Mouse (Mus musculus) hindbrain, embryonic 15.5 days (tissue): ENCODE results near the gene Dscam. TPM values are rescaled to one million over a fixed set of nuclear protein-coding genes. Genes with fewer than 3 reads are reported as not detected.

Source experiments
- ATAC-seq: fragments of 200-750 bp; cut with Nextera tagmentation; 2 replicates; pipeline ENCODE4 v1.8.0; 2017; ENCODE audit warnings: low read depth, moderate number of reproducible peaks, moderate TSS enrichment; ENCODE audit not compliant: low FRiP score
- H3K27ac ChIP-seq: fragments of 300-500 bp; sonication (generic); replicated peaks from 2 replicates; pipeline ENCODE4 v1.5.1; 2015; ENCODE audit warnings: mild to moderate bottlenecking, inconsistent platforms
- H3K27me3 ChIP-seq: fragments of 300-500 bp; sonication (generic); 2 replicates; pipeline ENCODE4 v1.6.1; 2015; ENCODE audit warnings: control low read depth, inconsistent platforms
- H3K36me3 ChIP-seq: fragments of 300-500 bp; sonication (generic); 2 replicates; pipeline ENCODE4 v1.6.1; 2015; ENCODE audit warnings: control low read depth, inconsistent platforms
- H3K4me1 ChIP-seq: fragments of 300-500 bp; sonication (generic); replicated peaks from 2 replicates; pipeline ENCODE4 v1.6.1; 2015; ENCODE audit warnings: control low read depth, inconsistent platforms
- H3K4me2 ChIP-seq: fragments of 300-500 bp; sonication (generic); 2 replicates; pipeline ENCODE4 v1.6.1; 2015; ENCODE audit warnings: moderate library complexity, mild to moderate bottlenecking, inconsistent platforms
- H3K4me3 ChIP-seq: fragments of 300-500 bp; sonication (generic); 2 replicates; pipeline ENCODE4 v1.5.1; 2015; ENCODE audit warnings: mild to moderate bottlenecking, inconsistent platforms
- H3K9ac ChIP-seq: fragments of 300-500 bp; sonication (generic); 2 replicates; pipeline ENCODE4 v1.6.1; 2015; ENCODE audit warnings: inconsistent platforms
- H3K9me3 ChIP-seq: fragments of 300-500 bp; sonication (generic); 2 replicates; pipeline ENCODE4 v1.6.1; 2016; ENCODE audit warnings: control low read depth, inconsistent platforms
- WGBS: fragments of 180-500 bp; shearing (Covaris S2); methylation state at CpG from one replicate; pipeline ENCODE4 v1.1.7; 2015; 5-methylcytosine and 5-hydroxymethylcytosine counted together
- polyA plus RNA-seq: library from polyadenylated mRNA; unstranded; fragments of >200 nt; fragmentation: Nextera tagmentation; extraction: Ambion mirVana; gene quantifications from 2 replicates; pipeline ENCODE4 v1.2.1, GENCODE M21; 2015

Gene Dscam
- polyA plus RNA-seq, 1 experiment from 2014 or later = 15.1 TPM

DNA sequence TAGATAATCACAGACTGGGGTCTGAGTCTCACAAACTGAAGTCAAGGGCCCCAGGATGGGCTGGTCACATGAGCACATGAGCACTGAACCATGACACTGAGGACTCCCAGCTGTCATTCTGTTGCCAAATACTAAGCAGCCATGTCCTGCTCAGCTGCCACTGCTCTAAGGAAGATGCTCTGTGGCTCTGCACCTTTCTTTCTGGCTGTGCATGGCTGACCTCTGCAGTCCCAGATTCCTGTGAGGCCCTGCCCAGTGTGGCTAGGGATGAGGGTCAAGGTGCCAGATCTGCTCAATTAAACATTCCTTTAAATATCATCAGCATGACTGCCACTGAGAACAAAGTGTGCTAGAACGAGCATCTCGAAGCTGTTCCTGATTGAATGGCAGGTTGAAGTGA is 70.5 kb downstream of the Dscam start:
- 28% methylated on average over 2 of the region's 2 CpGs for WGBS
- peaks cover 33% of the 10 kb centered on the region for H3K4me1 ChIP-seq
- H3K4me3 ChIP-seq = no peak overlapping the region
- H3K9me3 ChIP-seq = no peaks in the 10 kb centered on the region
- no peaks in the 10 kb centered on the region for H3K27me3 ChIP-seq
- H3K27ac ChIP-seq = no peak overlapping the region
- no peak overlapping the region for H3K9ac ChIP-seq
- H3K36me3 ChIP-seq = no peaks in the 10 kb centered on the region
- no peak overlapping the region for H3K4me2 ChIP-seq
- ATAC-seq = 0 out of 2 replicates have a peak, but pooled peaks have one; percentile 49

DNA sequence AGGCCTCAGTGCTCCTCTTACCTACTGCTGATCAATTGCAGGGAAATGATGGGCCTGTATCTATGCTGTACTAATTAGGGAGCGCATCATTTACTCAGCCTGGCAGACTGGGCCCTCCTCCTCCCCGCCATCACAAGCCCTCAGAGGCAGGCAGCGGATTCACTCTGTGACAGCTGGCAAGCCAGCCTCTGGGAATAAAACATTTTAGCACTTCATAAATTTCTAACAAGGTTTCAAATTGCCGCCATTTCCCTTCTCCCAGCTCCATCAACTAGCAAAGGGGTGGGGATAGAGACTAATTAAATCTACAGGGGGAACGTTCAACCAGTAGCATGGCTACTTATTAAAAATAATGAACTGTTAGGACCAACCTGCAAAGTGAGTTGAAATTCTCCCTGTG is 72.0 kb downstream of the Dscam start:
- Histone ChIP-seq H3K4me2 (no peak overlapping the region), H3K27me3 (no peaks in the 10 kb centered on the region), H3K36me3 (no peaks in the 10 kb centered on the region), H3K4me1 (peaks cover 33% of the 10 kb centered on the region), H3K9ac (no peak overlapping the region), H3K27ac (peak overlapping the region; percentile 64), H3K9me3 (no peaks in the 10 kb centered on the region), H3K4me3 (no peak overlapping the region)
- peak; percentile 63; the same call in 1 of the 2 replicates for ATAC-seq
- WGBS = 32% methylated on average over 5 of the region's 5 CpGs

DNA sequence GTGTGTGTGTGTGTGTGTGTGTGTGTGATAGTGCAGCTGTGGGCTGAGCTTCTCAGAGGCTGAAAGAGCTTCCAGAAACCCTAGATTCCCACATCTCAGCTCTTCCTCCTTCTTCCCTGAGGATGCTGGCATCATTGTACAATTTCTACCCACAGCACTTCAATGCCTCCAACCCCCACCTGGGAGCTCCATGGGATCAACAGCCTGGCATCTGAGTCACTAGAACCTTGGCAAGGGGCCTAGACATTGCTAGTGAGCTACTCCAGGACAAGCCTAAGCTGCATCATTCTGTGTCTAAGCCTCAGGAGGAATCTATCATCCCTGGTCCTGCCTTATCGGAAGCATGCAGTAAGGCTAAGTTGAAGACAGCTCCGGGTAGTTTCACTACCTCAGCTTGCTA is 73.8 kb downstream of the Dscam start:
- Histone ChIP-seq H3K36me3 (no peaks in the 10 kb centered on the region), H3K4me2 (no peak overlapping the region), H3K9me3 (no peaks in the 10 kb centered on the region), H3K4me1 (peaks cover 33% of the 10 kb centered on the region), H3K27ac (no peak overlapping the region), H3K4me3 (no peak overlapping the region), H3K9ac (no peak overlapping the region), H3K27me3 (no peaks in the 10 kb centered on the region)
- ATAC-seq = no peak
- WGBS = 89% methylated on average over 2 of the region's 2 CpGs

DNA sequence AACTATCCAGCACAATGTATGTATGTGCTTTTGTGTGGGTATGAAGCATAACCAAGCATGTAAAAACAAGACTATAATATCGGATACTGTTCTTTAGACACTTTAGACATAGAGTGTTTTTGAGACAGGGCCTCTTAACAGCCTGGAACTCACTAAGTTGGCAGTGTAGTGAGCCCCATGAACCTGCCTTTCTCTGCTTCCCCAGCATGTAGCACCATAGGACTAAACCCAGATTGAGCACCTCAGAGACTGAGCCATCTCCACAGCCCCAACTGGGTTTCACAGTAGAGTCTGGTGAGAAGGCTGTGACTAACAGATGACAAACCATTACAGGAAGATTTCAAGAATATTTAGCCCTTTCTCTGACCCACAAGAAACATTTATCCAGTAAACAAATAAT is 75.1 kb downstream of the Dscam start:
- Histone ChIP-seq H3K4me1 (peaks cover 33% of the 10 kb centered on the region), H3K4me3 (no peak overlapping the region), H3K27me3 (no peaks in the 10 kb centered on the region), H3K27ac (no peak overlapping the region), H3K9ac (no peak overlapping the region), H3K4me2 (no peak overlapping the region), H3K36me3 (no peaks in the 10 kb centered on the region), H3K9me3 (no peaks in the 10 kb centered on the region)
- WGBS = 96% methylated on average over 1 of the region's 1 CpGs
- ATAC-seq = no peak

DNA sequence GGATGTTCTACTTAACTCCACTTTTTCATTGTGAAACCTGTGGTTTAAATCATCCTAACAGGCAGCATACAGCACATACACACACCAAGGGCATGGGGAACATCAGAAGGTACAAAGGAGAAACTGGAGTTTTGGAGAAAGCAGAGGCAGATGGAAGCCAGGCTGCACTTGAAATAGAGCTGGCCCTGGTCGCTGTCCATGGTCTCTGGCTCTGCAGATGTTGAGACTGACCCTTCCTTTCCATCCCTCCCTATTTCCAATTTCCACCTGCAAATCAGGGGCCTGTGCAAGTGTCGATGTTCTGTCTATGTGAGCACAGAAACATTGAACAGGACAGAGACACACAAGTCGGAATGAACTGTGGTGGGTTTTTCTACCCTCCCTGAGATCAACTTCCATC is 81.2 kb downstream of the Dscam start:
- no peak for ATAC-seq

DNA sequence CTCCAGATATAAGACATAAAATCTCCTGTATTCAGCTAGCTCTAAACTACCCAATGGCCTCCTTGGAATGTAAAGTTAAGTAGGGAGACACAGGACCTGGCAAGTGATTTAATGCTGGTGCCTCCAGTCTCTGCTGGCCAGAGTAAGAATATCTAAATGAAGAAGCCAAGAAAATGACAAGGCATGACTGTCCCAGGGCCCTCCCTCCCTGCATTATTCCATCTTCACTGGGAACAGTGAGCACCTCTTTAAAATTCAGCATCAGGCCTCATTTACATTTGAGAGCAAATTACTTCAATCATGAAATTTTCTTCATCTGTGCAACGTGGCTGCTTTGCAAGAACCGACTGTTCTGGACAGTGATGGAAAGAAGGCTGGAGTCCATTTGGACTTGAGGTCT is 86.9 kb downstream of the Dscam start:
- H3K27me3 ChIP-seq = no peaks in the 10 kb centered on the region
- H3K4me2 ChIP-seq = no peak overlapping the region
- no peak overlapping the region for H3K27ac ChIP-seq
- no peak overlapping the region for H3K4me3 ChIP-seq
- H3K36me3 ChIP-seq = no peaks in the 10 kb centered on the region
- no peaks in the 10 kb centered on the region for H3K4me1 ChIP-seq
- no peak overlapping the region for H3K9ac ChIP-seq
- H3K9me3 ChIP-seq = no peaks in the 10 kb centered on the region
- no peak for ATAC-seq
- WGBS = 57% methylated on average over 2 of the region's 2 CpGs

More for the DNA sequence above, 81.2 kb downstream of the Dscam start:
- WGBS = 66% methylated on average over 3 of the region's 3 CpGs
- no peaks in the 10 kb centered on the region for H3K36me3 ChIP-seq
- no peak overlapping the region for H3K4me3 ChIP-seq
- no peaks in the 10 kb centered on the region for H3K9me3 ChIP-seq
- H3K27ac ChIP-seq = no peak overlapping the region
- no peaks in the 10 kb centered on the region for H3K27me3 ChIP-seq
- no peak overlapping the region for H3K4me2 ChIP-seq
- H3K4me1 ChIP-seq = no peaks in the 10 kb centered on the region
- H3K9ac ChIP-seq = no peak overlapping the region

DNA sequence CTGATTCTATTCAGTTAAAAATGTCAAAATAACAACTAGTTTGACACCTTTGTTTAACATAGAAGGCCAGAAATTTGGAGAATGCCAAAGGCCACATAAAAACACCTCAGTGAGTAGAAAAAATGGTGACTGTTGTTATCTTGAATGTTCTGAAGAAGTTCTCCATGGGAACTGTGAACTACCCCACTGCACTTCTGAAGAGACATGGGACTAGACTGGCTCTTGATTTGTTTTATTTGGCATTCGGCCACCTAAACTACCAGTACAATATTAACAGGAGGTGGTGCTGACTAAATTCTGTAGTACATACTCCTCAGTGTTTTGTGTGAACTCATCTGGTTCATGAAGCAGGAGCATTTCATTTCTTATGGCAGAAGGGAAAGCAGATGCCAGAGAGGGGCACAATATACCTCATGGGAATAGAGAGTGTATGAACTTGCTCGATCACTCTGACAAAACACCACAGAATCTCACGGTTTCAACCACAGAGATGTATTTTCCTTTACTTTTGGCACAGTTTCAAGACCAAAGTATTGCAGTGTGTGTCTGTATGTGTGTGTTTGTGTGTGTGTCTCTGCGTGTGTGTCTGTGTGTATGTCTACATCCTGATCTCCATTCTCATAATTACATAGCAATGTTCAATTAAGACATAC is 94.5 kb downstream of the Dscam start:
- no peak overlapping the region for H3K4me2 ChIP-seq
- WGBS = 73% methylated on average over 4 of the region's 4 CpGs
- H3K4me3 ChIP-seq = no peak overlapping the region
- no peak overlapping the region for H3K9ac ChIP-seq
- ATAC-seq = no peak
- H3K27me3 ChIP-seq = no peaks in the 10 kb centered on the region
- no peaks in the 10 kb centered on the region for H3K9me3 ChIP-seq
- no peak overlapping the region for H3K27ac ChIP-seq
- 0 out of 2 replicates have a peak, but pooled peaks cover 8% of the 10 kb centered on the region for H3K4me1 ChIP-seq
- H3K36me3 ChIP-seq = no peaks in the 10 kb centered on the region

DNA sequence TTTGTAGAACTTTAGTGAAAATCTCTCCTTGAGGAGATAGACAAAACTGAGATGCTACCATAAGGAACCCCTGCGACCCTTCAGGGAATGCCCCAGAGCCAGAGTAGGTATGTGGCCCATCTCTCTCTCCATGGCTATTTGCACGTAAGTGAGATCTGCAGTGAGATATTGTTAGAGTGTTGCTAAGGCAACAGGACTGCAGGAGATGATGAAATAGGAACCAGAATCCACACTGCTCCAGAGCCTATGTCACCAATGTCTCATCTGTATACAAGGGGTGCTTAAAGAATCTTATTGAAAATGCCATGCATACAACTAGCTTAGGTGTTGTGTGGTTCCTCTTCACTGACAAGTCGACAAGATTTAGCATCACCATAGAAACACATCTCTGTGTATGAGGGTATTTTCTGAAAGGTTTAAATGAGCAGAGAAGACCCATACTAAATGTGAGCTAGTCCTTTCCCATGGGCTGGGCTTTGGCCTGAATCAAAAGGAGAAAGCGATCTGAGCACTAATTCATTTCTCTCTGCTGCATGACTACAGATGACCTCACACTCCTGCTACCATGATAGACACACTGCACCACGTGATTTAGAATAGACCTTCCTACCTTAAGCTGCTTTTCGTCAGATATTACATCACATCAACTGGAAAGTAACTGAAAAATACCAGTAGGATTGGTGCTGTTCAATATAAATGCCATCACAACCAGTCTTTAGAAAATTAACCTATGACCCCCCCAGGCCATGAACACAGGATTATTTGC is 95.2 kb downstream of the Dscam start:
- no peak for ATAC-seq

DNA sequence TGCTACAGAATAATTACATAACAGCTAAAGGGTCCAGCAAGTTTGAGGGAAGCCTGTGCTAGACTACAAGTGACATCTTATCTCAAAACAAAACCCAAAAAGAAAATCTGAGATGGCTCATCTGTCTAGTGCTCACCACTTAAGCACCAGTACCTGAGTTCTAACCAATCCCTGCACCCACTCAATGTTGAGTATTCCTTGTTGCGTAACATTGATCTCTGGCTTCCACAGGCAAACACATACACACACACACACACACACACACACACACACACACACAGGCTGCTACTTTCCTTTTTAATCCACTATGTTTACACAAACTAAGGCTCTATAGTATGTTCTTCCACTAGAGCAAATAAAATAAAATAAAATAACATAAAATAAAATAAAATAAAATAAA is 96.7 kb downstream of the Dscam start:
- ATAC-seq = no peak
- 94% methylated on average over 1 of the region's 1 CpGs for WGBS

More for the DNA sequence above, 95.2 kb downstream of the Dscam start:
- no peaks in the 10 kb centered on the region for H3K9me3 ChIP-seq
- 69% methylated on average over 6 of the region's 6 CpGs for WGBS
- H3K27ac ChIP-seq = no peak overlapping the region
- no peak overlapping the region for H3K4me2 ChIP-seq
- H3K9ac ChIP-seq = no peak overlapping the region
- H3K4me1 ChIP-seq = 0 out of 2 replicates have a peak, but pooled peaks cover 8% of the 10 kb centered on the region
- no peaks in the 10 kb centered on the region for H3K27me3 ChIP-seq
- no peaks in the 10 kb centered on the region for H3K36me3 ChIP-seq
- no peak overlapping the region for H3K4me3 ChIP-seq

DNA sequence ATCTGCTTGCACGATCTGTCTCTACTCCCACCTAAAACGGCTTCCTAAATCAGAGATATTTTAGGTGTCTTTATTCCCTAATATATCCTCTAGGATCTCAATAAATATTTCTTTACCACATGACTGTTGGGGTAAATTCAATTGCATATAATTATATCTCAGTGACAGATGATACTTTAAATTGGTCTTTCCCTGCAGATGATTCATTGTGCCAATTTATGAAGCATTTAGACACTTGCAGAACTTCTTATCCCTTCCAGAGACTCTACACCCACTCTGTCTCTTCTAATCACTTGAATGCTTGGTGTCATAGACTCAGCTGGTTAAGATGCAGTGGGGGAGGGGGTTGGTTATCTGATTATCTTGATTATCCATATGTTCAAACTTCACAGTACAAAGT is 97.9 kb downstream of the Dscam start:
- ATAC-seq = no peak
- 0 out of 2 replicates have a peak, but pooled peaks cover 8% of the 10 kb centered on the region for H3K4me1 ChIP-seq
- no peak overlapping the region for H3K27ac ChIP-seq
- no peak overlapping the region for H3K9ac ChIP-seq
- no peaks in the 10 kb centered on the region for H3K27me3 ChIP-seq
- no peaks in the 10 kb centered on the region for H3K36me3 ChIP-seq
- H3K4me3 ChIP-seq = no peak overlapping the region
- H3K4me2 ChIP-seq = no peak overlapping the region
- WGBS = 85% methylated on average over 2 of the region's 2 CpGs
- H3K9me3 ChIP-seq = no peaks in the 10 kb centered on the region

More for the DNA sequence above, 96.7 kb downstream of the Dscam start:
- no peaks in the 10 kb centered on the region for H3K27me3 ChIP-seq
- no peak overlapping the region for H3K4me3 ChIP-seq
- H3K36me3 ChIP-seq = no peaks in the 10 kb centered on the region
- H3K9me3 ChIP-seq = no peaks in the 10 kb centered on the region
- H3K9ac ChIP-seq = no peak overlapping the region
- no peak overlapping the region for H3K4me2 ChIP-seq
- H3K27ac ChIP-seq = no peak overlapping the region
- 0 out of 2 replicates have a peak, but pooled peaks cover 8% of the 10 kb centered on the region for H3K4me1 ChIP-seq

DNA sequence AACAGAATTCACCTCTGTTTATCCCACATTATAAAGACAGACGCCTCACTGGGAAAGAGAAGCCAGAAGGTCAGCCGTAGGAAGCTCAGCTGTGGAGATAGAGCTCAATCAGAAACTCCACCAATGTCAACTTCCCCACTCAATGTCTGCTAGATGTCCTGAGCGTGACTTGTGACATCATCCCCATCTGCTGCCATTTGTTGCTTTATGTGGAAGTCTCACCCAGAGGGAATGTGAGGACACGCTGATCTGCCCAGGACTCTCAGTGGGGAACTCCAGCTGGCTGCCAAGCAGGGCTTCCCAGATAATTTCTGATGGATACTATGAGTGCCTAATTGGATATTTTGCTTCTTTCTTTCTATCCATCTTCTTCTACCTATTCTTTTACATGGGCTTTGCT is 103.7 kb downstream of the Dscam start:
- H3K4me2 ChIP-seq = no peak overlapping the region
- no peaks in the 10 kb centered on the region for H3K27me3 ChIP-seq
- 67% methylated on average over 4 of the region's 4 CpGs for whole genome bisulfite sequencing
- H3K4me1 ChIP-seq = no peaks in the 10 kb centered on the region
- no peak overlapping the region for H3K4me3 ChIP-seq
- H3K36me3 ChIP-seq = no peaks in the 10 kb centered on the region
- ATAC-seq = no peak
- no peak overlapping the region for H3K9ac ChIP-seq
- H3K27ac ChIP-seq = no peak overlapping the region
- no peaks in the 10 kb centered on the region for H3K9me3 ChIP-seq

DNA sequence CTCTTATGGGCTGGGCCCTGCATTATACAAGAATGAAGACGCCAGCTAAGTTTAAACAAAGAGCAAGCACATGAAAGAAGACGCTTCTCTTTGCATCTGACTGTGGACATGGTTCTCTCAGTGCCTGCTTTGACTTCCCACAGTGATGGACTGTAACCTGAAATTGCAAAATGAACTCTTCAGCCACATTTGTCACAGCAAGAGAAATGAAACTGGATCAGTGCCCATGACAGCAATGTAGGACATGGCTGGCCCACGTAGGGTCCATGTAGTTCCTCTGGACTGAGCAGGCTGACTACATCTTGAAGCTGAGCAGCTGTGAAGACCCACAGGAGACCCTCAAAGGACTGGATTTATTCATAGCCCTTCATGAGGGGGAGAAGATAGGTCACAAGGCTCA is 108.3 kb downstream of the Dscam start:
- 85% methylated on average over 3 of the region's 3 CpGs for WGBS
- no peak overlapping the region for H3K4me2 ChIP-seq

More for the DNA sequence above, 108.3 kb downstream of the Dscam start:
- H3K9me3 ChIP-seq = no peaks in the 10 kb centered on the region
- no peaks in the 10 kb centered on the region for H3K36me3 ChIP-seq
- no peak overlapping the region for H3K27ac ChIP-seq
- no peaks in the 10 kb centered on the region for H3K27me3 ChIP-seq
- no peak overlapping the region for H3K9ac ChIP-seq
- H3K4me3 ChIP-seq = no peak overlapping the region
- H3K4me1 ChIP-seq = no peaks in the 10 kb centered on the region
- no peak for ATAC-seq
